Mouse (Mus musculus): ENCODE measurements around the gene Epha6.

DNA sequence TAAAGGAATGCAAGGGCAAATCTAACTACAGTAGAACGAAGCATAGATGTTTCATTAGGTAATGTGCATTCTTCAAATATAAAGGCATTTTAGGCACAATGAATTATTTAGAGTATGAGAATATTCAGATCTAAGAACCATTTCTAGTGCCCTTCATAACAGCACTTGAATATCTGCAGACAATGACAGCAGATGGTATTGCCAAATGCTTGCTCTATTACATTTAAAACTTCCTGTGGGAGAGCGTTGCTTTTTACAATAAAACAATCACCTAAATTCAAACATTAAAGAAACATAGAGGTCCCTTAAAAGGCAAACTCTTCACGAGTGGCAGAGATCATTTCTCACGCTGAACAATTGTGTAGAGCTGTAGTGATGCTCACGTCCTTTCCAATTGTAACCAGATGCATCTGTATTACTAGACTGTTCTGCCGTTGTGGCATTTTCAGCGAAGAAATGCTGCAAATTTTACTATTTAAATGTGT lies 347.1 kb downstream of the Epha6 start:
- TF ChIP-seq CTCF (IDR thresholded peaks at IDR 0.05; ENCODE audit: extremely low read depth, insufficient read length, insufficient replicate concordance, low read depth, low read length) (no peak), POLR2A (IDR thresholded peaks at IDR 0.05; ENCODE audit: low read depth, low read length) (no peak)
